In the genomic region with DNA sequence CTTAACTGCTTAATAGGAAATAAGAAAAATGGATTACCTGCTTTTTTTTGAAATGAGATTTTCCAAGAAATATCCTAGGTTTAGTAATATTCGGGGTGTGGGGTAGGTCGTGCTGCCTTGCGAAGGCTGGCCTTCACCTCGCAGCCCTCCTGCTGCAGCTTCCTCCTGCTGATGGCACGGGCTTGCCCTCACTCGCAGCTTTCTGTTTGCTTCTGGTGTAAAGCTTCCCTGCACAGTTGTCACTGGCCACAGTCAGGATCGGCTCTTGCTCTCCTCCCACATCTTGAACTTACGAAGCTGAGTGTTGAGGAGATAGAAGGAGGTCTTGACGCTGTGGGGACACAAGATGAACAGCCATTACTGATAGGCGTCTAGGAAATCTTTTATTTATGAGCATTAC, we compare ENCODE assay signal across 20 mouse cellular contexts.
DNase-seq lines count a peak whose midpoint lies in the region; ATAC-seq and TF ChIP-seq lines count a peak whose summit lies in the region.
"Had no signal": no experiment of that assay in that cellular context is flagged by ENCODE, and none has a peak within 500 bp of the region (broad histone marks: within the 10 kb centered on the region; RNA-seq: fewer than 3 reads in every experiment).

No protein-coding gene starts in this region.

- H3K4me2 ChIP-seq in forebrain, embryonic 15.5 days (replicated peaks) = no peak overlapping the region
- H3K4me2 ChIP-seq in hindbrain, embryonic 13.5 days = peak overlapping the region; percentile 26; the same call in 1 of the 2 replicates
- peak overlapping the region; percentile 2; the same call in 1 of the 2 replicates for H3K4me2 ChIP-seq in midbrain, embryonic 15.5 days
- H3K4me2 ChIP-seq in kidney, embryonic 14.5 days (replicated peaks; ENCODE audit: low read depth, low read length) = no peak overlapping the region
- H3K4me2 ChIP-seq: embryonic facial prominence, embryonic 13.5 days; heart, embryonic 13.5 days; liver, embryonic 15.5 days had no signal

- H3K4me3 ChIP-seq in gastrocnemius, adult 2 months = no peak overlapping the region
- no peak overlapping the region for H3K4me3 ChIP-seq in forebrain, embryonic 15.5 days
- no peak overlapping the region for H3K4me3 ChIP-seq in hindbrain, embryonic 13.5 days
- no peak overlapping the region for H3K4me3 ChIP-seq in midbrain, embryonic 15.5 days
- no peak overlapping the region for H3K4me3 ChIP-seq in kidney, embryonic 14.5 days (ENCODE audit: low read length)
- H3K4me3 ChIP-seq: embryonic facial prominence, embryonic 13.5 days; heart, embryonic 13.5 days; liver, embryonic 15.5 days had no signal

- TF ChIP-seq CTCF in gastrocnemius, adult 2 months (IDR thresholded peaks at IDR 0.05) = no peak

- H3K36me3 ChIP-seq in forebrain, embryonic 15.5 days = no peaks in the 10 kb centered on the region
- peaks cover 3% of the 10 kb centered on the region for H3K36me3 ChIP-seq in hindbrain, embryonic 13.5 days
- H3K36me3 ChIP-seq in midbrain, embryonic 15.5 days (replicated peaks) = no peaks in the 10 kb centered on the region
- H3K36me3 ChIP-seq in kidney, embryonic 14.5 days (ENCODE audit: control insufficient read depth, insufficient read depth, low read length) = no peaks in the 10 kb centered on the region
- H3K36me3 ChIP-seq: embryonic facial prominence, embryonic 13.5 days; liver, embryonic 15.5 days had no signal

- peaks cover 19% of the 10 kb centered on the region for H3K4me1 ChIP-seq in forebrain, embryonic 15.5 days
- peaks cover 50% of the 10 kb centered on the region for H3K4me1 ChIP-seq in hindbrain, embryonic 13.5 days (replicated peaks)
- peaks cover 20% of the 10 kb centered on the region for H3K4me1 ChIP-seq in midbrain, embryonic 15.5 days
- H3K4me1 ChIP-seq in kidney, embryonic 14.5 days (ENCODE audit: control insufficient read depth, insufficient read depth, low read length) = 0 out of 2 replicates have a peak, but pooled peaks cover 2% of the 10 kb centered on the region
- H3K4me1 ChIP-seq: embryonic facial prominence, embryonic 13.5 days; liver, embryonic 15.5 days had no signal

- no peak for ATAC-seq in forebrain, embryonic 15.5 days (replicated peaks)
- 0 out of 2 replicates have a peak, but pooled peaks have one; percentile 1 for ATAC-seq in hindbrain, embryonic 13.5 days (ENCODE audit: low FRiP score)
- ATAC-seq in midbrain, embryonic 15.5 days (replicated peaks) = peak; percentile 64
- no peak for ATAC-seq in kidney, embryonic 14.5 days (ENCODE audit: low FRiP score, low TSS enrichment)
- ATAC-seq: intestine, postnatal 0 days had no signal

- DNase-seq in gastrocnemius, adult 2 months = no peak
- no peak for DNase-seq in gastrocnemius, postnatal 25 days
- DNase-seq in spleen, postnatal 4 days (ENCODE audit: low spot score in 2 of 2) = no peak
- no peak for DNase-seq in right cerebral cortex, adult 18-20 months
- DNase-seq: adrenal gland, postnatal 10 days; B cell, adult 2 months; cerebellum, adult 11 months; heart, postnatal 4 days; layer of hippocampus, adult 9-11 months; lung, postnatal 14 days; thymus, adult 18-20 months had no signal

- WGBS in forebrain, embryonic 15.5 days = 78% methylated on average over 10 of the region's 10 CpGs
- WGBS in hindbrain, embryonic 13.5 days = 58% methylated on average over 10 of the region's 10 CpGs
- 54% methylated on average over 10 of the region's 10 CpGs for WGBS in midbrain, embryonic 15.5 days
- 65% methylated on average over 10 of the region's 10 CpGs for WGBS in kidney, embryonic 14.5 days

- intact Hi-C loops in gastrocnemius, adult 2 months (cut with DNase I) = loop anchor here (2.0 kb wide), 1 partner anchor 16 kb away; no protein-coding TSS in a partner anchor

- H3K27me3 ChIP-seq in forebrain, embryonic 15.5 days = no peaks in the 10 kb centered on the region
- H3K27me3 ChIP-seq in hindbrain, embryonic 13.5 days = no peaks in the 10 kb centered on the region
- H3K27me3 ChIP-seq in midbrain, embryonic 15.5 days (replicated peaks) = no peaks in the 10 kb centered on the region
- H3K27me3 ChIP-seq in kidney, embryonic 14.5 days (ENCODE audit: control insufficient read depth, insufficient read depth, low read length) = no peaks in the 10 kb centered on the region
- H3K27me3 ChIP-seq: embryonic facial prominence, embryonic 13.5 days; heart, embryonic 13.5 days; liver, embryonic 15.5 days had no signal

- peak overlapping the region; percentile 87 for H3K27ac ChIP-seq in gastrocnemius, adult 2 months
- H3K27ac ChIP-seq in forebrain, embryonic 15.5 days (replicated peaks) = peak overlapping the region; percentile 13; the same call in 1 of the 2 replicates
- H3K27ac ChIP-seq in hindbrain, embryonic 13.5 days = peak overlapping the region; percentile 74
- peak overlapping the region; percentile 38; the same call in 1 of the 2 replicates for H3K27ac ChIP-seq in midbrain, embryonic 15.5 days
- H3K27ac ChIP-seq in kidney, embryonic 14.5 days (ENCODE audit: low read depth, low read length) = no peak overlapping the region
- H3K27ac ChIP-seq: embryonic facial prominence, embryonic 13.5 days; heart, embryonic 13.5 days; kidney, postnatal 0 days; liver, embryonic 15.5 days had no signal

- no peaks in the 10 kb centered on the region for H3K9me3 ChIP-seq in forebrain, embryonic 15.5 days
- no peaks in the 10 kb centered on the region for H3K9me3 ChIP-seq in hindbrain, embryonic 13.5 days
- H3K9me3 ChIP-seq in midbrain, embryonic 15.5 days = no peaks in the 10 kb centered on the region
- H3K9me3 ChIP-seq in kidney, embryonic 14.5 days (ENCODE audit: control insufficient read depth, low read length) = no peaks in the 10 kb centered on the region
- H3K9me3 ChIP-seq: embryonic facial prominence, embryonic 13.5 days; heart, embryonic 13.5 days; liver, embryonic 15.5 days had no signal

- no peak overlapping the region for H3K9ac ChIP-seq in forebrain, embryonic 15.5 days (replicated peaks)
- no peak overlapping the region for H3K9ac ChIP-seq in hindbrain, embryonic 13.5 days
- no peak overlapping the region for H3K9ac ChIP-seq in midbrain, embryonic 15.5 days
- no peak overlapping the region for H3K9ac ChIP-seq in kidney, embryonic 14.5 days (ENCODE audit: low read depth, low read length)
- H3K9ac ChIP-seq: embryonic facial prominence, embryonic 13.5 days; heart, embryonic 13.5 days; liver, embryonic 15.5 days had no signal

Comparison
In these comparisons a context has a peak if more than half of its experiments do, and no peak if none do; other contexts are left out.
1. ATAC-seq: peak in hindbrain, embryonic 13.5 days (single experiment) and midbrain, embryonic 15.5 days (single experiment); none in forebrain, embryonic 15.5 days (single experiment) and kidney, embryonic 14.5 days (single experiment).
2. H3K4me2 ChIP-seq: peak in hindbrain, embryonic 13.5 days (single experiment) and midbrain, embryonic 15.5 days (single experiment); none in forebrain, embryonic 15.5 days (single experiment) and kidney, embryonic 14.5 days (single experiment).